Mouse (Mus musculus) embryonic stem cell, embryonic (primary cell): Measurements from ENCODE around the gene Slc25a29.

ENCODE experiments used
- CTCF ChIA-PET, 4 experiments: fragments of 300-600 bp in 2 of 4; fragments of 350-600 bp in 2 of 4; sonication (Branson Sonifier 250); formaldehyde crosslinking; loops; one replicate each; lab custom pipeline; 2022; ENCODE audit warnings: inconsistent platforms in 2 of 4; lab: Charles Lee
- POLR2A ChIA-PET, 4 experiments: fragments of 300-600 bp in 2 of 4; fragments of 350-600 bp in 2 of 4; sonication (Branson Sonifier 250); formaldehyde crosslinking; loops; one replicate each; lab custom pipeline; 2022; ENCODE audit warnings: antibody characterized with exemption in 4 of 4, inconsistent platforms in 1 of 4; lab: Charles Lee

Slc25a29 gene

GRCm38 (mm10) chr12:108835840-108836409 lies at the start of gene Slc25a29, which contains the start of gene Slc25a47:
Slc25a29 (minus strand) TSS chr12:108835883.
Slc25a47 (plus strand) TSS chr12:108836046.
- ChIA-PET POLR2A (interaction anchor here in 2 of 4 experiments (0.7 to 3.0 kb wide), 17 partner anchors 9 to 1610 kb away, joined by 3 to 17 read pairs (median 4); partner anchors contain the start of genes Evl (in 1 of the 2), Wars (in 1 of the 2), Wdr25 (in 1 of the 2) and Yy1 (in 1 of the 2)), CTCF (interaction anchor here in 2 of 4 experiments (0.6 to 1.8 kb wide), 3 partner anchors 130 to 671 kb away, joined by 3 to 9 read pairs (median 4); no protein-coding TSS in a partner anchor)

DNA sequence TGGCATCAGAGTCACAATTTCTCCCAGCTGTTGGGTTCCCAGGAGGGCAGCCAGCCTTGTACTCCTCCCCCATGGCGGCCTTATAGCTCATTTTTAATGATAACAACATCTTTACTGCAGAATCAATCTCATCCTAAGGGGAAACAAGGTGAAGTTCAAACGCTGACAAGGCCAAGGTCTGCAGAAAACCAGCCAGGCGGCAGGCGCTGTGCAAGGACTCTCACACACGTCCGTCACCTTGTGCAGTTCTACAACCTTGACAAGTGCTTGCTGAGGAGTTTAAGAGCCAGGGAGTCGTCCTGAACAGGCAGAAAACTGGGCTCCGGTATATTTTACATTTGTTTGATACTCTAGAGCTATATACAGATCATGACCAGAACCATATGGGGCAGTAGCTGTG lies 47.1 kb upstream of the Slc25a29 start:
- POLR2A ChIA-PET: interaction anchor here in 3 of 4 experiments (0.8 to 5.1 kb wide), 7 partner anchors 9 to 84 kb away, joined by 3 to 36 read pairs (median 8); partner anchors contain the start of genes Wars (in 3 of the 3) and Wdr25 (in 3 of the 3)
- CTCF ChIA-PET: no interaction called here

GRCm38 (mm10) chr12:108881192-108881591 lies 45.5 kb upstream of the Slc25a29 start:
- ChIA-PET POLR2A (interaction anchor here in 2 of 4 experiments (0.6 to 5.1 kb wide), 5 partner anchors 10 to 1642 kb away, joined by 3 to 36 read pairs (median 4); partner anchors contain the start of genes Wars (in 1 of the 2) and Wdr25 (in 1 of the 2)), CTCF (no interaction called here)

- POLR2A ChIA-PET: interaction anchor here in 2 of 4 experiments (0.6 to 2.3 kb wide), 4 partner anchors 10 to 1643 kb away, joined by 3 to 10 read pairs (median 4); no protein-coding TSS in a partner anchor
- CTCF ChIA-PET: no interaction called here
Measured at GRCm38 (mm10) chr12:108880606-108881005, 44.9 kb upstream of the Slc25a29 start.

- CTCF ChIA-PET: interaction anchor here in 3 of 4 experiments (0.5 to 0.7 kb wide), 4 partner anchors 109 to 1539 kb away, joined by 3 to 8 read pairs (median 3); no protein-coding TSS in a partner anchor
- POLR2A ChIA-PET: interaction anchor here in 2 of 4 experiments (0.7 to 1.6 kb wide), 4 partner anchors 11 to 20 kb away, joined by 3 to 5 read pairs (median 4); no protein-coding TSS in a partner anchor
Measured at GRCm38 (mm10) chr12:108879138-108879537, 43.5 kb upstream of the Slc25a29 start.

GRCm38 (mm10) chr12:108873122-108873521 lies 37.4 kb upstream of the Slc25a29 start:
- ChIA-PET CTCF (no interaction called here), POLR2A (interaction anchor here in 2 of 4 experiments (0.7 to 1.6 kb wide), 4 partner anchors 8 to 588 kb away, joined by 3 to 5 read pairs (median 4); partner anchors contain the start of genes Wars (in 1 of the 2) and Wdr25 (in 1 of the 2))

GRCm38 (mm10) chr12:108869575-108869974 lies 33.9 kb upstream of the Slc25a29 start:
- ChIA-PET POLR2A (interaction anchor here in 1 of 4 experiments (1.1 kb wide), 1 partner anchor 77 kb away, joined by 4 read pairs; the partner anchor contains the start of gene Yy1), CTCF (no interaction called here)

GRCm38 (mm10) chr12:108865007-108865494 lies 29.4 kb upstream of the Slc25a29 start:
- CTCF ChIA-PET: interaction anchor here in 1 of 4 experiments (1.1 kb wide), 1 partner anchor 37 kb away, joined by 3 read pairs; no protein-coding TSS in a partner anchor

DNA sequence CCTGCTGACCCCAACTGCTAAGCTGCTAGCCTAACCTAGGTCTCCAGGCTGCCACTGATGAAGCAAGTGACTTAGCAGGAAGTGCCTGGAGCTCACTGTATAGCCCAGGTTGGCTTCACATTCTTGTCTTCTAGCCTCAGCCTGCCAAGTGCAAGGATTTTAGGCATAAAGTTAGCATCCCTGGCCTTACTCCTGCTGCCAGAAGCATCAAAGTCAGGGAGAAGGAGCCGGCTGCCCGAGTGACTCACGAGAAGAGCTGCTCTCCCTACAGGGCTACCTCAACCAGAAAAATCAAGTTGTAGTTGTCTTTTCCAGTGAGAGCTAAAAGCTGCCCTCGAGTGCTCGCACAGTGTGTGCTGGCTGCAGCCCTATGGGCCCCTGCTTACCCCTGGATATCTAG lies 22.8 kb upstream of the Slc25a29 start:
- ChIA-PET CTCF (interaction anchor here in 1 of 4 experiments (0.6 kb wide), 1 partner anchor 1591 kb away, joined by 3 read pairs; no protein-coding TSS in a partner anchor), POLR2A (interaction anchor here in 2 of 4 experiments (0.9 to 5.8 kb wide), 16 partner anchors 9 to 76 kb away, joined by 3 to 32 read pairs (median 3); partner anchors contain the start of genes Wars (in 1 of the 2) and Wdr25 (in 1 of the 2))

More at GRCm38 (mm10) chr12:108865007-108865494, 29.4 kb upstream of the Slc25a29 start:
- POLR2A ChIA-PET: interaction anchor here in 2 of 4 experiments (0.9 to 1.7 kb wide), 6 partner anchors 9 to 34 kb away, joined by 3 to 7 read pairs (median 3); partner anchors contain the start of genes Slc25a29 (in 1 of the 2), Slc25a47 (in 1 of the 2) and Wars (in 1 of the 2)

DNA sequence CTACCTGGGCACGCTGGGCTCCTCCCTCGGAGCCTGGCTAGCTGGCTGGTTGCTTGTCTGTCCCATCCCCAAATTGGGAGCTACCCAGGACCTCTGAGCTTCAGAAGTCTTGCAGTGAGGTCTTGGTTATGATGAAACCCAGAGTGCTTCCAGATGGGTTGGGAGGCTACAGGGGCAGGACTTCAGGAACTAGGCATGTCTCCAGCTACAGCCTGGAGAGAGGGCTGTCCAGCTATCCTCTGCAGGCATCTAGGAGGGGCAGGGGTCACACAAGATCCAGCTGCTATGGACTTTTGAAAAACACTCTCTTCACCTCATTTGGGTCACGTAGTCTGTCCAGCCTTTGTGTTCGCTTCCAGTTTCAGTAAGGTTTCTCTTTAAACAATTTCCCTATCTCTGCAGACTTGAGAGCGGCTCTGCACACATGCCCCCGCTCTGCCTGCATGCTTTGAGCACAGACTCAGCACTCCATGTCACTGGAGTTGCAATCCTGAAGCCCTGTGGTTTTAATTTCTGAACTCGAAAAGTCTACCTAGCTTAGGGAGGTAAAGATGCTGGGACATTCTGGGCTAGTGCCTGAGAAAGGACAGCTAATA lies 22.0 kb upstream of the Slc25a29 start:
- CTCF ChIA-PET: no interaction called here
- POLR2A ChIA-PET: interaction anchor here in 2 of 4 experiments (1.0 to 5.8 kb wide), 13 partner anchors 9 to 62 kb away, joined by 3 to 32 read pairs (median 3); partner anchors contain the start of genes Wars (in 1 of the 2) and Wdr25 (in 1 of the 2)

GRCm38 (mm10) chr12:108857109-108857508 lies 21.4 kb upstream of the Slc25a29 start:
- ChIA-PET CTCF (no interaction called here), POLR2A (interaction anchor here in 1 of 4 experiments (1.4 to 5.8 kb wide), 6 partner anchors 10 to 45 kb away, joined by 3 to 32 read pairs (median 7); no protein-coding TSS in a partner anchor)

DNA sequence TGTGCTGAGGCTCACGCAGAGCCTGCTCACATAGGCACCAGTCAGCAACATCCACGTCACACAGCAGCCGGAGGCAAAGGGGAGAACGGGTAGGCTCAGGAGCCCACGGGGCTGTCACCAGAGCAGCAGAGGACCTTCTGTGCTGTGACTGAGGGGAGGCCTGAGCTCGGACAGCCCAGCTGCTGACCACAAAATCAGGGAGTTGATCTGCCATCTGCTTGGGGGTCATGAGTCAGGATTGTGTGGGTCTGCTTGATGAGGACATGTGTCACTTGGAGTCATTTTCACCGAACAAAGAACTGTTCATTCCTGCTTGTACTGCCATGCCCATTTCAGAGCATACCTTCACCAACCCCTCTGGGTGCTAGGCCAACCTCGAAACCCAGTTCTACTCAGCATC lies 20.5 kb upstream of the Slc25a29 start:
- POLR2A ChIA-PET: interaction anchor here in 2 of 4 experiments (1.5 to 5.8 kb wide), 5 partner anchors 9 to 27 kb away, joined by 5 to 32 read pairs (median 6); partner anchors contain the start of genes Slc25a29 (in 1 of the 2) and Slc25a47 (in 1 of the 2)
- CTCF ChIA-PET: interaction anchor here in 2 of 4 experiments (0.5 to 1.1 kb wide), 2 partner anchors 44 to 150 kb away, joined by 3 read pairs; no protein-coding TSS in a partner anchor

GRCm38 (mm10) chr12:108855081-108855480 lies 19.4 kb upstream of the Slc25a29 start:
- ChIA-PET POLR2A (interaction anchor here in 2 of 4 experiments (0.9 to 1.5 kb wide), 5 partner anchors 10 to 52 kb away, joined by 3 to 6 read pairs (median 3); partner anchors contain the start of genes Slc25a29 (in 1 of the 2), Slc25a47 (in 1 of the 2), Wars (in 1 of the 2) and Wdr25 (in 1 of the 2)), CTCF (no interaction called here)

- CTCF ChIA-PET: no interaction called here
- POLR2A ChIA-PET: no interaction called here
Measured at GRCm38 (mm10) chr12:108852822-108853221, 17.1 kb upstream of the Slc25a29 start.

DNA sequence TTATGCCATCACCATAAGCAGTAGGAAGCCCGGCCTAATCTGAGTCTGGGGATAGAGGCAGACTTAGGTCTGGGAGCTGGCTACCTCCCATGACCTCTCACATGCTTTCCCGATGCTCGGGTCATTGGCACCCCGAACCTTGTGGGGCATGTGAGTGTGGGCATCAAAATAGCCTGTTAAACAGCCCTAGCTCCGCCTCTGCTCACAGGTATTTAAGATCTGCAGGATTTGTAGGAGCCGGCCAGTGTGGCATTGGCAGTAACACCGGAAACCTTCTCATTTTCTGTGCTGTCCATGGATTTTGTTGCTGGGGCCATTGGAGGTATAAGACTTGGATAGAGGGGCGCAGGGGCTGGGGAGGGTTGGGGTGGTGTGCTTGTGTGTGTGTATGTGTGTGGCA lies 15.2 kb upstream of the Slc25a29 start:
- ChIA-PET CTCF (no interaction called here), POLR2A (interaction anchor here in 3 of 4 experiments (0.5 to 1.5 kb wide), 4 partner anchors 43 to 1081 kb away, joined by 3 to 5 read pairs (median 3); partner anchors contain the start of gene Wars (in 1 of the 3))

- ChIA-PET CTCF (no interaction called here), POLR2A (interaction anchor here in 2 of 4 experiments (0.6 to 1.5 kb wide), 2 partner anchors 44 to 564 kb away, joined by 3 to 5 read pairs; partner anchors contain the start of gene Wars (in 1 of the 2))
Measured at GRCm38 (mm10) chr12:108850129-108850528, 14.4 kb upstream of the Slc25a29 start.

DNA sequence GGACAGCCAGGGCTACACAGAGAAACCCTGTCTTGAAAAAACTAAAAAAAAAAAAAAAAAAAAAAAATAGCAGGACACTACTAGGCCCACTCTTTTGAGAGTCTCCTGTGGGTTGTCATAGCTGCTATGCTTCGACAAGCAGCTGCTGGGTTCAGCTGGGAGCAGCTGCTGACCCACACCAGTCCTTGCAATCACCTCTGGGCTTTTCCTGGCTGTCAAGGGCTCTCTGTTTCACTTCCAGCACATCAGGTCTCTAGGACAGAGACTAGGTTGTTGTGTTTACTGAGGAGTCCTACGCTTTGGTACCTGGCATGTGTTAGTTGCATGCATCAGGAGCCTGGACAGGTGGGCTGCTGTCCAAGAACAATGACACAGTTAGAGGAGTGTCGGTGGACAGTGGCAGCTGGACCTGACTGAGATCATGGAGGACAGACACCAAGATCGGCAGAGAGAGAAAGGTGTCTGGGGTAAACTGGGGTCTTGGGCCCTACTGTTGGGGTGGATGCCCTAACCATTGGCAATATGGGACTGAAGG lies 13.9 kb upstream of the Slc25a29 start:
- CTCF ChIA-PET: interaction anchor here in 2 of 4 experiments (0.6 kb wide), 2 partner anchors 10 to 296 kb away, joined by 4 to 5 read pairs; no protein-coding TSS in a partner anchor

More for the DNA sequence above, 13.9 kb upstream of the Slc25a29 start:
- POLR2A ChIA-PET: interaction anchor here in 2 of 4 experiments (0.8 to 1.5 kb wide), 2 partner anchors 9 to 45 kb away, joined by 3 to 5 read pairs; partner anchors contain the start of gene Wars (in 1 of the 2)
